Mouse (Mus musculus): ENCODE measurements around the gene Sart3. TPM values are rescaled to one million over a fixed set of nuclear protein-coding genes. Genes with fewer than 3 reads are reported as not detected.

Sart3 gene
- total RNA-seq, 2 experiments from 2014 or later, result 9.9 to 26.1 TPM

Other genes with a start within 250 kb of the Sart3 start
- 1.9 and 2.1 TPM in 2 replicates for gene Cmklr1, start 122.1 kb downstream of the Sart3 start, total RNA-seq (2015)
- 0.41 and 2.2 TPM in 2 replicates for gene Cmklr1, start 122.1 kb downstream of the Sart3 start, total RNA-seq (2017)
- not detected in 2 replicates for gene 1700069L16Rik, start 47.7 kb downstream of the Sart3 start, total RNA-seq (2015)
- gene 1700069L16Rik, start 47.7 kb downstream of the Sart3 start, total RNA-seq (2017), result not detected in 2 replicates
- 3.9 and 4.2 TPM in 2 replicates for gene Ficd, start 36.7 kb downstream of the Sart3 start, total RNA-seq (2015)
- 2.5 and 2.8 TPM in 2 replicates for gene Ficd, start 36.7 kb downstream of the Sart3 start, total RNA-seq (2017)
- gene Iscu, start 238 bp upstream of the Sart3 start, total RNA-seq (2015), result 107 and 114 TPM in 2 replicates
- 80.8 and 95.5 TPM in 2 replicates for gene Iscu, start 238 bp upstream of the Sart3 start, total RNA-seq (2017)
- 1.9 and 2.8 TPM in 2 replicates for gene Tmem119, start 28.0 kb upstream of the Sart3 start, total RNA-seq (2015)
- 2.3 and 3.2 TPM in 2 replicates for gene Tmem119, start 28.0 kb upstream of the Sart3 start, total RNA-seq (2017)
- gene Selplg, start 60.1 kb upstream of the Sart3 start, total RNA-seq (2015), result 718 and 733 TPM in 2 replicates
- 291 and 312 TPM in 2 replicates for gene Selplg, start 60.1 kb upstream of the Sart3 start, total RNA-seq (2017)
- 93.2 and 103 TPM in 2 replicates for gene Coro1c, start 136.2 kb upstream of the Sart3 start, total RNA-seq (2015)
- 141 and 145 TPM in 2 replicates for gene Coro1c, start 136.2 kb upstream of the Sart3 start, total RNA-seq (2017)
- gene Ssh1, start 221.4 kb upstream of the Sart3 start, total RNA-seq (2015), result 10.2 and 10.4 TPM in 2 replicates
- gene Ssh1, start 221.4 kb upstream of the Sart3 start, total RNA-seq (2017), result 4.7 and 4.9 TPM in 2 replicates
- not detected in 2 replicates for gene Dao, start 231.2 kb upstream of the Sart3 start, total RNA-seq (2015)
- gene Dao, start 231.2 kb upstream of the Sart3 start, total RNA-seq (2017), result not detected in 2 replicates

All from megakaryocyte, adult 5-6 weeks (primary cell).